Mouse (Mus musculus) heart, postnatal 25 days (tissue): ENCODE results near the gene Tln1. TPM values are rescaled to one million over a fixed set of nuclear protein-coding genes. Genes with fewer than 3 reads are reported as not detected.
A peak's percentile ranks its signal among the peaks of the same experiment; 100 is the strongest.

Experiments
- DNase-seq: peaks from one replicate; pipeline ENCODE4 v3.0.0; 2022; ENCODE audit warnings: low spot score
- intact Hi-C: fragments of 180-260 bp; cut with DNase I; formaldehyde crosslinking; loops from one replicate; pipeline ENCODE4 v1.15.1; 2025
- total RNA-seq, 2 experiments: library from RNA; stranded (reverse); gene quantifications; 2 replicates each; pipeline ENCODE4 v1.2.3; 2021

Gene Tln1
- total RNA-seq, 2 experiments from 2014 or later, result 115 to 124 TPM

DNA sequence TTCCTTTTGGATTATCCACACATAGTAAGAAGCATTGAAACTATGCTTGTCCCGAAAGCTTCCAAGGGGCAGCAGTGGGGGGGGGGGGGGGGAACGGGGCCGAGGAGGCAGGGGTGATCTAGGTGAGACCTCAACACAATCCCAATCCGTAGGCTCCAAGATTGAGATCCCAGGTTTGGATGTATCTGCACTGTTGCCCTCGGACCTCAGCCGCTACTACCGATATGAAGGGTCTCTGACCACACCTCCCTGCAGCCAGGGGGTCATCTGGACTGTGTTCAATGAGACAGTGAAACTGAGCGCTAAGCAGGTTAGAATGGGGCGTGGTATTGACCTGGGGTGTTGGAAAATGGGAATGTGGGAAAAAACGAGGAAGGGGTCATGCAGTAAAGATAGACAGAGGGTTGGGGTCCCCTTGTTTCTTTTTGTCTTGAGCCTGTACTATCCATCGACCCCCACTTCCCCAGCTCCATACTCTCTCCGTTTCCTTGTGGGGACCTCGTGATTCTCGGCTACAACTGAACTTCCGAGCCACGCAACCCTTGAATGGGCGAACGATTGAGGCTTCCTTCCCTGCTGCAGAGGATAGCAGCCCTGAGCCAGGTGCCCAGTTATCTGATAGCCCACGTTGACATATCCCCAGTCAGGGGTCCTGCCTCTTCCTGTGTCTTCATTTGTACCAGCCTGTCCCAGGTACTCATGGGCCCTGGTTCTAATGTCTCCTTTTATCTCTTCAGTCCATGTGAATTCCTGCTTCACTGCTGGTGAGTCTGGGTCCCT, 50.6 kb downstream of the Tln1 start:
- DNase-seq, result no peak
- intact Hi-C loops, result no loop called here

DNA sequence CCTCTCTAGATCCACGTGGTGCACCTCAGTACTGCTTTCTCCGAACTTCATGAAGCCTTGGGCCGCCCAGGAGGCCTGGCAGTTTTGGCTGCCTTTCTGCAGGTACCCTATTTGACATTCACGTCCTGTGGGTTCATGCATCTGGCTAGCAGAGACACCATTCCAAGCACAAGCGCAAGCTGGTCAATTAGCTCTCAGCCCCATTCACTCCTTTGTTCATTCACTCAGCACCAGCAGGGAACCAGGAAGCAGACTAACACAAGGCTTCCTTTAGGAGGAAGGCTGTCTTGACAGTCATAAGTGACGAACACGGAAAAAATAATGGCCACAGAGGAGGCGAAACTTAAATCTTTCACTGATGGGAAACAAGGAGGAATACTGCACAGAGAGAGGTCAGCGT, 53.4 kb downstream of the Tln1 start:
- intact Hi-C loops, result no loop called here
- no peak for DNase-seq

DNA sequence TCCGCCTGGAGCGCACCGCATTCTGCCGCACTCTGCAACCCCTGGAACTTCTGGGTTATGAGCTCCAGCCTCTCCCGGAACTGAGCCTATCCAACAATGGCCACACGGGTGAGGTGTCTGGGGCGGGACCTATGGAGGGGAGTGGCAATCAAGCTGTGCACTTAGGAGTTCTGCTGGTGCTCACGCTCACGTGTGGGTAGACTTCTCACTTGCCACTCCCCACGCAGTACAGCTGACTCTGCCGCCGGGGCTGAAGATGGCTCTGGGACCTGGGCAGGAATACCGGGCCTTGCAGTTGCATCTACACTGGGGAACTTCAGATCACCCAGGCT, 53.9 kb downstream of the Tln1 start:
- DNase-seq, result no peak
- intact Hi-C loops, result no loop called here

DNA sequence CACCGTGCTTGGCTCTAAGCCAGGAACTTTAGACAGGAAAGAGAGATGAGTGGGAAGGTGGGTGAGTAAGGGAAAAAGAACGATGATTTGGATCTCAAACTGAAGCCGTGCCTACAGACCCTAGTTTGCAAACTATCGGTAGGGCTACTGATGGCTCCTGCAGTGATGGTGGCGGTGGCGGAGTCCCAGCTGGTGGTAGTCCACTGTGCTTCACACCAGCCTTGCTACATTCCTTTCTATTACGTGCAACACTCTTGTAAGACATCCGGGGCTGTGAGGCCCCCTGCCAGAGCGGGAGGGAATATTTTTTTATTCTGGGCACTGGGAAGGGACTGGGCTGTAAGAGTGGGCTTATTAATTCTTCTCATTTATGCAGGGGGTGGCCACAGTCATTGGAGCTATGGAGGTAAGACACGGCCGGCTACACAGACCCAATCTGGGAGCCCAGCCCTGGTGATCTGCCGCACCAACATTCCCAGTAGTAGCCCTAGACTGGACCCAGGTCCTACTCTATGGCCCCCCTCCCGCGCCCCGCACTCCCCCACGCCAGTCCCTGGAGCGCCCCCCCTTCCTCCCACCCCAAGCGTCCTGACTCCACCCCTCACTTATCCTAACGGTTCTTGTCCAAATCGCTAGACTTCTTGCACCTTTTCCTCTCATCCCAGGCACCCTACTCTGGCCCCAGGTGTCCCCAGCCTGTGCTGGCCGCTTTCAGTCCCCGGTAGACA, 54.4 kb downstream of the Tln1 start:
- intact Hi-C loops, result no loop called here
- DNase-seq, result no peak

DNA sequence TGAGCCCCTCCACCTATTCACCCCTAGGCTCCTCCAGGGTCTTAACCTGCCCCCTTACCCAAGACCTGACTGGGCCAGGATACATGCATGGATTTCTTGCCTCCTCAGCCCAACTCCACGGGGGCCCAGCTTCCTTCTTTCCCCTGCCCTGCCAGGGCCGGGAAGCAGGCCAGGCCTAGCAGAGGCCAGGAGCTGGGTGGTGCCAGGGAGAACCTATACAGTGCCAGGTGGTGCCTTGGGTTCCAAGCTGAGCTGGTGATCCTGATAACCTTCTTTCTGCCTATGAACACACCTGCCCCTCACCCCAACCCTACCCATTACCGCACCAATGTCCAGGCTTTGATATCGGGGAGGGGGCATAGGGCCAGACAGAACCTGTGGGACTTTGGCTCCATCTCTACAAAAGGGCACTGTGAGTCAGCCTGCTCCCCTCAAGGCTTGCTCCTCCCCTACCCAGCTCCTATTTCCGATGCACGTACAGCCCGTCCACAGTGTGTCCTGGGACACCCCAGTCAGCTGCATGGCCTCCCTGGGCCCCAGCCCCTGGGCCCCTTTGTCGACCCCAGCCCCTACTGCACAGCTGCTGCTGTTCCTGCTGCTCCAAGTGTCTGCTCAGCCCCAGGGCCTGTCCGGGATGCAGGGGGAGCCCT, 55.8 kb downstream of the Tln1 start, which contains the start of gene Car9:
Gene Car9 (plus strand): TSS at position 431 of the 650 bp plus-strand sequence.
- intact Hi-C loops, result no loop called here
- DNase-seq, result no peak

DNA sequence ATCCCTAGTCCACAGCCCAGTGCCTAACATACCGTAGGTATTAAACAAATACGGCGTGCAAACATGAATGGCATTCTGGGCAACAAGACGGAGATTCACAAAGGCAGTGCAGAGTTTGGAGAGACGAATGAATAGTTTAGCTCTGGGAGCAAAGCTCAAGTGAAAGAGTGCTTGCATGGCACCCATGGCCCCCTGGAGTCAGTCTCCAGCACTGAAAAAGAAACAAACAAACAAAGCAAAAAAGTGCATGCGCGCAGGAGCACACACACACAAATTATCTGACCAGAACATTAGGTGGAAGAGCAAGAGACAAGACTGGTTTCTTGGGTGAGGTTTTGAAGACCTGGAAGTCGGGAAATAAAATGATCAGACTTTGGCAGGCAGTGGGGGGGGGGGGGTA, 56.4 kb downstream of the Tln1 start:
- intact Hi-C loops, result no loop called here
- no peak for DNase-seq

DNA sequence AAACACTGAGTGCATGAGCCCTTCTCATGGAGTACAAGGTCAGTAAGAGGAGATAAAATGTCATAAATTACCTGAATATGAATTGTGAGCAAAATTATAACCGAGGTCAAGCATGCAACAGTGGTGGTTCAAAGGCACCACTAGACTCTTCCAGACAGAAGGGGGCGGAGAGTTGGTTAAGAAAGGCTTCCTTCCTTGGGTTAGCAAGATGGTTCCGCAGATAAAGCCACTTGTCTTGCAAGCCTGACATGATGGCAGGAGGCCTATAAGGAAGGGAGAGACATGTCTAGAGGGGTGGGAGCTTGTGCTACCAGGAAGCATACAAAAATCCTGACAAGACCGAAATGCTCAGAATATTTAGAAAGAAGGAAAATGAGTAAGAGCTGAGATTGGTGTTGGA, 58.2 kb downstream of the Tln1 start:
- intact Hi-C loops, result no loop called here
- DNase-seq, result no peak

DNA sequence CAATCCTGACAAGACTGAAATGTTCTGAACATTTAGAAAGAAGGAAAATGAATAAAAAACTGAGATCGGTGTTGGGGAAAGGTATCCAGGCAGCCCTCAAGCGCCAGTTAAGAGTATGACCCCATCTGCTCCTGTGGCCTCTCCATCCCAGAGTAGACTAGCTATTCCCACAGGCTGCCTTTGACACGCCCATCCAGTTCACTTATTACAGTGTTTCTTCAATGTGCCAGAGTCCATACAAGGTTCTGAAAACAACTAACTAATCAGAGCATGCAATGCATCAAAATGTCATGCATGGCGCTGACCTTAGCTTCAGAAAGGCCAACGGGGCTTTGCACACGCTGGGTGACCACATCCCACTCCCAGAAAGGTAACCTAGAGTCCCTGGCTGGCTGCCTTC, 59.0 kb downstream of the Tln1 start:
- DNase-seq, result no peak
- intact Hi-C loops, result no loop called here

DNA sequence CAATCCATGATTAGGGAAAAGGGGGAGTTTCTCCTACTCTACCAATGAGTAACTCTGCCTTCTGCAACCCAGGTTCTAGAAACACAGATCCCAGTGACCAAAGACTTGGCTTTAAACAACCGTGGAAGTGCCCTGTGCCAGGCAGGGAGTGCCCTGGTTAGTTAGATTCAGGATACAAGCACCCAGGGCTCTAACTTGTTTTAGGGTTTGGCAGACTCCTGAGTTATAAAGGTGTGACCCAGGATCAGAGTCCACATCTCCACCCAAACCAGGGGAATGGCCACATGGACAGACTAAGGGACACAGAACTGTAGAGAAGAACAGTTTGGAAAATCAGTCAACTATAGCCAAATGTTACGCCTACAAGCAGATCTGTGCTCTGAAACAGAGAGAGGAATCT, 59.5 kb downstream of the Tln1 start:
- no peak for DNase-seq
- intact Hi-C loops, result no loop called here

DNA sequence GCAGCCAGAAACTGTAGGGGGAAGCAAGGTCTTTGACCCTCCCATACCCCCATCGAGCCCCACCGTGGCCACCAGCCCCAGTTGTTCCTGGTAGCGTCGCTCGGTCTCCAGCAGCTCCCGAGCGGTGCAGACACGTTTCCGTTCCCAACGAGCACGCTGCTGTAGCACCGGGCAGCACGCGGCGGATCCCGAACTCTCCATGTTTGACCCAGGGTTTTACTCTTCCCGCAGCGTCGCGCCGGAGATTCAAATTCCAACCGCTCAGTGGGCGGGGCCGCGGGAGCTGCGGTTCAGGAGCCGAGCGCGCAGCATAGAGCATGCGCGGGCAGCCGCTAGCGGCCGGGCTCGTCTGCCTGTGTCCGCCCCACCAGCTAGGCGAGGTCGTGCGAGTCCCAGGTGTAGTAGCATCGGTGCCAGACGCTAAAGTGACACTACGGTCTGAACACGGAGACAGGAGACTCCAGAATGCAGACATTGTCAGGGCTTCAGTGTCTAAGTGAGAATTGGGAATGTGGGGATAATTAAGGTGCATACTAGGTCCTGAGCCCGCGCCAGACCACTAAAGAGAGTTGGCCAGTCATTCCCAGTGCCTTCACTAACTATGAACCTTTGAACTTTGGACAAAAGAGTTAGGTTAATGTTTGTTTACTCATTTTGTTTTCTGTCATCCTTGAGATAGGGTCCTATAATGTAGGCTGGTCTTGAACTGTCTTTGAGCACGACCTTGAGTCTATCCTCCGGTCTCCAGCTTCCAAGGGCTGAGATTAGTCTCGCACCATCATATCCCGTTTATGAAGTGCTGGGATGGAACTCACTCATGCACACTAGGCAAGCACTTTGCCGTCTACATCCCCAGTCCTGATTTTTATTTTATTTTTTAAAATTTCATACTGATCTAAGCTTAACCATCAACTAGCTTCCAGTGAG, 62.8 kb downstream of the Tln1 start, which contains the start of gene Arhgef39:
Gene Arhgef39 (minus strand): TSS at position 289 of the 927 bp plus-strand sequence.
- DNase-seq, result peak; percentile 59
- intact Hi-C loops, result no loop called here

DNA sequence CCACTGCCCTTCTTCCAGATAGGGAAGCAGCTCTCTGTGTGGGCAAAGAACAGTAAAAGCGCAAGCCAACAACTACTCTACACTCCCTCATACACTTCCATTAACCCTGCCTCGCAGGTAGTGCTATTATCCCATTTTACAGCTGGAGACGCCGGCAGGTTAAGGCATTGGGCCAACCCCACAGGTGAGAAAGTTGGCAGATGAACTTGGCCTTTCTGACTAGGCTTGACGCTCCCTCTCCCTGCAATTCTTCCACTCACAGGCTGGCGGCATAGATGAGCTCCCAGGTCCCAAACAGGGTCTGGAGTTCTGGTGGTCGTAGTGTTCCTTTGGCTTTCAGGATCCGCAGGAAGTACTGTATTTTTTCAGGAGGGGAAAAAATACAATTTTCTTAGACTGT, 63.5 kb downstream of the Tln1 start:
- intact Hi-C loops, result no loop called here
- DNase-seq, result no peak

DNA sequence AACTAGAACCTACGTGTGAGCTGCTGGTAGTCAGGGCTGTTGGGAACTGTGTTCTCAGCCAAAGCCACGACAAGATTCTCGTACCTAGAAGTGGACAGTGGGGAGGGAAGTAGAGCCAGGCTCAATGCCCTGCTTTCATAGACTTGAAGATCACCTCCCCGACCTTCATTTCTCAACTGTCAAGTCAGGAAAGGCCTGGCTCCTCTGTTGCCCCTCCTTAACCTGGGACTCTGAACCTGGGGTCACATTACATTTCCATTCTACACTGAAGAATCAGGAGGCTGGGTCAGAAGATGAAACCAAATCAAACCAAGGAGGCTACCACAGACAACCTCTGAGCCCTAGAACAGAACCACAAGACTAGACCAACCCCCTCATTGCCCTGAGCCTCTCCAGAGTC, 64.5 kb downstream of the Tln1 start:
- DNase-seq, result no peak
- intact Hi-C loops, result no loop called here

DNA sequence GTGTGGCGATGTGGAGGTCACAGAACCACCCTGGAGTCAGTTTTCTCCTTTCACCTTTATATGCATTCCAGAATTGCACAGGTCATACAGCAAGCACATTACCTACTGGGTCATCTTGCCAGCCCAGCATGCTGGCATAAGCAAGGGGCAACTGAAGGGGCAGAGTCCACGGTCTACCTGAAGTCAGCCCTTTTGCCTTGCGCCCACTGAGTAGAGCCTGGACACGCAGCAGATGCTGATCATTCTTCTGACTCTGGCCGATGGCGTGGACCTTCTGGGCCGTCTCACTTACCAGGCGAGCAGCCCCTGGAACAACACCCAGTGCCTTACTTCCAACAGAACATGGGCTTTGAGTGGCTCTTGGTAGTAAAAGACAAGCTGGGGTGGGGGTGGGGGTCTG, 65.1 kb downstream of the Tln1 start:
- intact Hi-C loops, result no loop called here

DNA sequence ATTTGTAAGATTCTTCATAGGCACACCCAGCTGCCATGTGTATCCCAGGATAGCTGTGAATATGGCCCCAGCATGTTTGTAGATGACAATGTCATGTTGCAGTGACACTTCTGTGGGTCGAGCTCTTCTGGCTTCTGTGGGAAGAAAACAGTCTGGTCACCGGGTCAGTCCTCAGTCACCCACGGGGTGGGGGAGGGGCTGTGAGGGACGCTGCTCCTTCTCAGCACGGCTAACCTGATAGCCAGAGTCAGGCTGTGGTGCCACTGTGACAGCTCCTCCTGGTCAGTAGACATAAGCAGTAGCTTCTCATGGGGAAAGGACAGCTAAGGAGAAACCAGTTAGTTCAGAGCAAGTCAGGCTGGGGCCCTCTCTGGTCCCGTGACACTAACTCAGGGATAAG, 65.9 kb downstream of the Tln1 start:
- DNase-seq, result no peak
- intact Hi-C loops, result no loop called here

More for the DNA sequence above, 65.1 kb downstream of the Tln1 start:
- no peak for DNase-seq

DNA sequence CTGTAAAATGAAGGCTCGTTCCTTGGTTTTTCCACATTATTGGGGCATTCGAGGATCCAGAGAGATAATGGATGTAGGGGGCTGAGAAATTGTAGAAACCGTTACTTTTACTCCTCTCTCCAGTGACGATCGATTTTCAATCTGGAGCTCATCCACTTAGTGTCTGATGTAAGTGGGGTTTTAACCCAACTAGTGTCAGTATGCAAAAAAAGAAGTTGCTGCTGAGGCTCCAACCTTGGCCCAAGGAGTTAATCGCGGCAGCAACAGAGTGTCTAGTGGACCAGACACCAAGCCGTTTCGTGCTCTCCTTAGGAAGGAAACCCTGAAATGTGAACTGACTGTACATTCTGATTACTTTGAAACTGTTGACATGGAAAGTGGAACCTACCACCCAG, 68.6 kb downstream of the Tln1 start:
- intact Hi-C loops, result no loop called here
- no peak for DNase-seq

DNA sequence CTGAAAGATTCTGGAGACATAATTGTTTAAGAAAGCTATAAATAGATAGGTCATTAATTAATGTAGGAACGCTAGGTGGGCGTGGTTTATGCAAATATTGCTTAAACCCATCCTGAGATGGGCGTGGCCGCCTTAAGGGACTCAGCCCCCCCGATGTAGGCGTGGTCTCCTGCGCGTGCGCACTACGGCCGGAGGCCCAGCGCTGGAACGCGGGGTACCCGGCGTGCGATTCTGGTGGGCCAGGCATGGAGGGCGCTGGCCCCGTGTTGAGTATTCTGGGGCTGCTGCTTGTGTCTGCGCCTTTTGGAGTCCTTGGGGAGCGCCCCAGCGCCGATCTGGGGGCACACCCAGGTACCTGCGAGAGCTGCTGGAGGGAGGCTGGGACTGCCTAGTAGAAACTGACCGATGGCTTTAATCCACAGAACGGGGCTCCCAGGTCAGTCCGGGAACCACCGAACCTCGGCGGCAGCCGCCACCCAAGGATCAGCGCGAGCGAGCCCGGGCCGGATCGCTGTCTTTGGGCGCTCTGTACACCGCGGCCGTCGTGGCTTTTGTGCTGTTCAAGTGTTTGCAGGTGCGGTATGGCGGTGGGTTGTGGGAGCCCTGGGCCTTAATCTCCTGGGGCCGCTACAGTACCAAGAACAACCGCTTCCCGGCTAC, 69.2 kb downstream of the Tln1 start:
- peak; percentile 93 for DNase-seq
- intact Hi-C loops, result no loop called here

DNA sequence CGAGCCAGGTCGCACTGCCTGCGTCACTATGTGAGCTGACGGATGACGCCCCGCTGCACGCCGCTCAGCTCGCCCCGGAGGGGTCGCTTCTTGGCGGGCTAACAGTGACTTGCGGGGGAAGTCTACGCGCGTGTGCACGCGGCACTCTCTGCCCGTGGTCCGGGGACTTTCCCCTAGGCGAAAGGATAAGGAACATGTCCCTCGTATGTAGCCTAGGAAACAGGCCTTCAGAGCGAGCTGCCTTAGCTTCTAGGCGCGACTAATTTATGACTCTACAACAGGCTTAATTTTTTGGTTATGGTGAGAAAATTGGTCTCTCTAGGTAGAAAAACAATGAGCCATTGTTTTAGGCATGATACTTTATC, 69.7 kb downstream of the Tln1 start, which contains the start of gene Ccdc107:
Gene Ccdc107 (plus strand): TSS at position 80 of the 365 bp plus-strand sequence.
- intact Hi-C loops, result no loop called here

DNA sequence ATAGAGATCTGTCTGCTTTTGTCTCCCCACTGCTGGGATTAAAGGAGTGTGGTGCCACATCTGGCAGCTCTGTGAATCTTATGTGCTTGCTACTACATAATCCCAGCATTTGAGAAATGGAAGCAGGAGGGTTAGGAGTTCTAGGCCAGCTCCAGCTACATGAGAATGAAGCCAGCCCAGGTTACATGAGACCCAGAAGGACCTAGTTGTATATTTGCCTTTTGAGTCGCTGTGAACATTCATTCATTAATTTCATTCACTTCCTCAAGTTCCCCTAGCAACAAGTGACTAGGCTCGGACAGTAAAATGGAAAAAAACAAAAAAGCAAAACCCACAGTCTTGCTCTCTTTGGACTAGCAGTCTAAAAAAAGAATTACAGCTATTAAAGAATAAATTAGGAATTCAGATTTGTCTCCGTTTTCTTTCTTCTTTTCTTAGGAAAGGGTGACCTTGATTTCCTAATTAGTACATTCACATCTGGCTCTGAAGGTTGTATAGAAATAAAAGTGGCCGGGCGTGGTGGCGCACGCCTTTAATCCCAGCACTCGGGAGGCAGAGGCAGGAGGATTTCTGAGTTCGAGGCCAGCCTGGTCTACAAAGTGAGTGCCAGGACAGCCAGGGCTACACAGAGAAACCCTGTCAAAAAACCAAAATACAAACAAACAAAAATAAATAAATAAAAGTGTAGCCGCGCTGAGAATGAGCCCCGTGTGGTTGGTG, 70.2 kb downstream of the Tln1 start:
- intact Hi-C loops, result no loop called here
- DNase-seq, result no peak

More for the DNA sequence above, 69.7 kb downstream of the Tln1 start, which contains the start of gene Ccdc107:
- DNase-seq, result peak; percentile 92

DNA sequence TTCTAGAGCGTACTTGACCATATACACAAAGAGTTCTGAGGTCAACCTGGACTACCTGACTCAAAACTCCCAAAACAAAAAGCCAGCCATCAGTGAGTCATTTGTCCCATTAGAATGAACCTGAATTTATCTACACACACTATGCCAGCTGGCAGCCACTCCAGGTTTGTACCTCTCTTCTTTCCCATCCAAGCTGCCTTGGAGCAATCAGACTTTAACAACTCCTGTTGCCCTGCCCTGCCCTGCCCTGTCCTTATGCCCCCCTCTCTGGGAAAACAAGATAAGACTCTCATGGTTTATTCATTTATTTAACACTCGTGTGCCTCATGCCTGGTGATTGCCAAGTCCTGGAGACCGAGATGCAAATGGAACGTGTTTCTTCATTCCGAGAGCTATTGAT, 71.7 kb downstream of the Tln1 start:
- no peak for DNase-seq
- intact Hi-C loops, result no loop called here
